Mouse (Mus musculus): Measurements from ENCODE around the gene Cacna2d3.
A peak's percentile ranks its signal among the peaks of the same experiment; 100 is the strongest.

Gene Cacna2d3

DNA sequence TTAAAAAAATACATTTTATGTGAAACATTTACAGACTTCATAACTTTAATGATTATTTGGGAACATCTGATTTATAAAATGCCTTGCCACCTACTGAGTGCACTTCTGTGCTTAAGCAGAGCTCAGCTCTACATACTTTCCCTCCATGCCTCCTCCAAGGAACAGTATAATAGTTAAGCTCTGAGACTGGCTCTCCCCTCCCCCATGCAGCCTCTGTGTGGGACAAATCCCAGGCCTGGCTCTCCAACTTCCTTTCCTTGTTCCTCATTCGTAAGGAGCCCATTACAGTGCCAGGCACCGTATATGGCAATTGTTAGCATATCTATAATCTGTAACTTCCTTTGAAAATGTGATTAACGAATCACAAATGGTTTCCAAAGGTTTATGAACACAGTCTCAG is 644.2 kb downstream of the Cacna2d3 start:
- DNase-seq (ENCODE audit: low spot score in 2 of 2), result no peak

DNA sequence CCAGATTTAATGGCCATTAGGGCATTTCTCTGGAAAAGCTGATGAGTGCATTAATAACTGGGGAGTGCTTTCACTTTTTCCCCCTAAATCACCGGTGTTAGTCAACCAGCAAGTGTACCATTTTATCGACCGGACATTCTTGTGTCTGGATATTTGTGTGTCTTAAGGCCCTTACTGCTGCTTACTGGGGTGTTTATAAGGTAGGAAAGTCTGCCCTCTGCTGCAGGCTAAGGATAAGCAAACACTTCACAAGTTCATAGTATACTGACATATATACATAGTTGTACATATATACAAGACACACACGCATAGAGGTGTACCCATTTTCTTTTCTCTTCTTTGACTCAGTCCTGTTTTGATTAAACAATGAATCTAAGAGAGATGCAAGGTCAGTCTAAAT is 647.9 kb downstream of the Cacna2d3 start:
- no peak for DNase-seq (ENCODE audit: low spot score in 2 of 2)

- DNase-seq (ENCODE audit: low spot score in 2 of 2), result no peak
Observed at GRCm38 (mm10) chr14:29062676-29063075, 659.0 kb downstream of the Cacna2d3 start.

DNA sequence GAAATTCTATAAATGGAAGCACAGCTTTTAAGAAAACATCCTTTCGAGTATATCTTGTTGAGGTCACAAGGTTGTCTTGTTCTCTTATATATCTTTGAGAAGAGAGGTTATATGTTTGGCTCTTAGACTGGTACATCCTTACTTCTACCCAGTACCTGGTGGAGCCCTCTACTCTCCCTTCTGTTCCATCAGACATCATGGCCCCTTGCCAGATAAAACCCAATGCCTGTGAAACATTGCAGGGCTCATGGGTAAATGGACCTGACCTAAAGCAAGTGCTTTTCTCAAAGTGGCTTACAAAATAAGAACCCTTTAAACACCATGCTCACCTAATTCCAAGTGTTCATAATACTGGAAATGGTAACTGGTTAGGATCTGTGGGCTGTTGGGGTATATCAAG is 660.2 kb downstream of the Cacna2d3 start:
- DNase-seq (ENCODE audit: low spot score in 2 of 2), result no peak

DNA sequence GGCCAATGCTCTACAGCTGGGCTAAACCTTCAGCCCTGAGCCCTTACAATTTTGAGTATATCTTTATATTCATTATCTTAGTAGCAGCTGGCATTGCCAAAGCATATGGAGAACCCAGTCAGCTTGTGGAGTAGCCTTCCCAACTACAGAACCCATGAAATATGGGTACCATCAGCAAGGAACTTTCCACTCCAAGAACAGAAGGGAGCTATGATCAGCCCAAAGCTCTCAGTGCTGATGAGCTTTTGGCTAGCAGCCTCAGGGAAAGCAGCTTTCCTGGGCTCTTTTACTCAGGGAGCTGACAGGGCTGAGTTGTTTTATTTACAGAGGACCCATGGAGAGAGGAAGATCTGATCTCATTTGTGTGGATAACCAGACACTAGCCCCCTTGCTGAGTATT is 661.0 kb downstream of the Cacna2d3 start:
- DNase-seq (ENCODE audit: low spot score in 2 of 2), result no peak

DNA sequence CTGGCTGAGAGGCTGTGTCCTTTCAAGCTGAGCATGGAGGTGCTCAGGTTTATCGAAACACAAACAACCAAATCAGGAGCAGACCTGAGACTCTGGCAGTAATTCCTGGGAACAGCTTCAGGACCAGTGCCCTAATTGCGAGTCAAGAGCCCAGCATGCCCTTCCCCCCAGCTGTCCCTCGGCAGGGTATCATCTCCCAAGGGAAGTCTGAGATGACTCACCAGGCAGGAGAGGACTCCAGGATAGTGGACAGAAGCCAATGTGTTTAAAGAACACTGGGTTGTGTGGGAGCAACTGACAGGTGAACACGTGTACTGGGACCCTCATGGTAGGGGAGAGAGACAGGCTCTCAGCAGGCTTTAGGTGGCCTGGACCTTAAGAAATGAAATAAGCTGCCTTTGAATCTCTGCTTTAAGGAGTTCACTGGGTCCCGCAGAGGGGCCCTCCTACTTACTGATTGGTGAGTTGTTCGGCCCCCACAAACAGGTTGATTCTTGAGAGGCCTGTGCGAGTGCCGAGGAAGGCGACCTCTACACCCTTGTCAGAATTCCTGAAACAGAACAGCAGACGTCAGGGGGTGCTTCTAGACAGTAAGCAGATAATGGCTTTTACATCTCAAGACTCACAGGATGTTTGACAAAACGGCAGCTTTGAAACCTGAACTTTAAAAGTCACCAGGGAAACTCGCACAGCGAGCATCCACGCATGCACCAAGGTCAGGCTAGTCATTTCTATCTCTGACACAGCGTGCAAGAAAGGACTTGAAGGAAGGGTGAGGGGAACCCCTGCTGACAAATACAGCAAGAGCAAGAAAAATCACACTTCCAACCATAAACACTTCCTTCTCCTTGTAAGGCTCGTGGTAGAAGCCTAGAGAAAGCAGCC is 669.5 kb downstream of the Cacna2d3 start:
- no peak for DNase-seq (ENCODE audit: low spot score in 2 of 2)

- no peak for DNase-seq (ENCODE audit: low spot score in 2 of 2)
Observed at GRCm38 (mm10) chr14:29042355-29042754, 679.3 kb downstream of the Cacna2d3 start.

DNA sequence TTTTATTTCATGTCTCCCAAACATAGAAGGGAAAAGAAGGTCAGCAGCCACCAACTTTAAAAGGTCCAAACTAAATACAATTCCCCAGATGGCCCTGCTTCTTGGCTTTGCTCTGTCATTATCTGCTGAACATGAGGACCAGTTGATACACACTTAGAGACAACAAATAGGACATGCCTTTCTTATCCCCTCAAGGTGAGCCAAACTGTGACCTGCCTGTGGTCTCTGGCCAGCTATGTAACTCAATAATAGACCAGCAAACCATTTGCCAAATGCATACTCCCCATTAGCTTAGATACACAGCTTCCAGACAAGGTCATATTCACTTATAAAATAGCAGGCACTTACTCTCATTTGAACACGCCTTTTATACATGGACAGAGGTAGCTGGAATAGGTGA is 680.2 kb downstream of the Cacna2d3 start:
- DNase-seq (ENCODE audit: low spot score in 2 of 2), result no peak

DNA sequence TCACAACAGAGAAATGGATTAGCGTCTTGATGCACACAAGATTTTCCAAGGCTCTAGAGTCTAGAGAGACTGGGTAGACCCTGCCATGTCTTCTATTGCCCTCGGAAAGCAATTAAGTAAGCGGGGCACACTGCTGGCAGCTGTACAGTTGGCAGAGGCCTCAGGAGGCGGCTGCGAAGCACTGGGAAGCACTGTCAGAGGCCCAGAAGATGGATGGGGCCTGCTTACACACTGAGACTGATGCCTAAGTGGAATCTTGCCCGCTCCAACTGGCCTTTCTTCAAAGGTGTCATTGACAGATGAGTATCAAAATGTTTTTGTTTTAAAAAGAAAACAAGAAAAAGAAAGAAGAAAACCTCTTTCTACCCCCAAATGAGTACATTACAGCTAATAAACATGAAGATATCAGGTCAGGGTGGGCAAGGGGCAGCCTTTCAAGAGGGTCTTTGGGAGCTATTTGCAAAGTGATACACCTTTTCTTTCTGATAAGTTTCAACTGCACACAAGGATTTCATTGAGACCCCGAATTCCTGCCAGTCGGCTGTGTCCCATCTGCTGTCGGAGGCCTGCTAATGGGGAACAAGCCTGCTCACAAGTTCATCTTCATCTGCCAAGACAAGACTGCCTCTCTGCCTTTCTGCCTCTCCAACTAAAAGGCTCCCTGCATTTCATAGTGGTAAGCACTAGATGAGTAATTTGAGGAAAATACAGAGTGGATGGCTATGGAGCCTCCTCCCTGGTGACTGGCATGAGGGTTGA is 680.9 kb downstream of the Cacna2d3 start:
- peak in 1 of 2 experiments; percentile 17 for DNase-seq (ENCODE audit: low spot score in 2 of 2)

DNA sequence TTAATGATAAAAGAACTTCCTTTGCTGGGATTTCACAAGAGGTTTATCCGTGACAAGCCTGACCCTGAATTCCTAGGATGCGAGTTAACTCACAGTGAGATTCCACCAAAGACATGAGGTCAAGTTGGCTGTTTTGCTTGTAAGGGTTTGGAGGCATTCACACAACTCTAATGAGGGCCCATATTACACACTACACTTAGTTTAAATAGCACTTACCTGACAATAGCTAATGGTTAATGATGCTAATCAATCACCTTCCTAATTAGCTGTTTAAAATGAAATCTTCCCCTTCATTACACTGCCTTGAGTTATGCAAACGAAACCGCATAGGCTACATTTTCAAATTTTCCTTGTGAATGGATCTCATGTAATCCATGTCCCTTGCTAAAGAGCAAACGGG is 683.4 kb downstream of the Cacna2d3 start:
- DNase-seq (ENCODE audit: low spot score in 2 of 2), result no peak

DNA sequence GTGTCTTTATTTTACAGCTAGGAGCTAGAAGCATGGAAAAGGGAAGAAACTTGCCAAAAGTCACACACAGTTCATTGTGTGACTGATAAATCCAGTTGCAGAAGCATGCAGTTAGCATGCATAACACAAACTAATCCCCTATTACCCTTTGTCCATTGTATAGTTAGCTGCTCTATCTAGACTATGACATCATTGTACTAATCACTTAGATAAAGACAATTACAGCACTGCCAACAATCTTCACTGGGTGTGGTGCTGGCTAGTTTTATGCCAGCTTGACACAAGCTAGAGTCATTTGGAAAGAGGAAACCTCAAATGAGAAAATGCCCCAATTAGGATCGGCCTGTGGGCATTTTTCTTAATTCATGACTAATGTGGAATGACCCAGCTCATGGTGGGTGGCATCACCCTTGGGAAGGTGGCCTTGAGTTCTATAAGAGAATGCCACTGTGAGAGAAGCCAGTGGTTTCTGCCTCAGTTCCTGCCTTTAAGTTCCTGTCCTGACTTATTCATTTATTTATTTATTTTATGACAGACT is 689.7 kb downstream of the Cacna2d3 start:
- no peak for DNase-seq (ENCODE audit: low spot score in 2 of 2)

DNA sequence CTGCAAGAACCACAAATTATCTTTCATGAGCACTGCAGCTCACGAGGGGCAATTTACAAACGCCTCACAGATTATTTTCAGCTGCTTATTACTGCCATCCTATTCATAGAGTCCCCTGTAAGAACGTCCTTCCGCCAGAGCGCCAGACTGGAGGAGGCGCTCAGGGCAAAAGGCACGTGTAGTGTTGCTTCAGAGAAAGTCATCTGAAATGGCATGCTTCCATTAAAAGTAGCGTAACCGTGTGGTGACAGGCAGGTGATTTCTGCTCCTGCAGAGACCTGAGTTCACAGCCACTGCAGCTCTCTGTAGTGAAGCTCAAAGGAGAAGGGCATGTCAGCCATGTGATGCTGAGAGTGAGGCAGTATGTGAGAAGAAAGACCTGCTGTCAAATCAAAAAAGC is 691.1 kb downstream of the Cacna2d3 start:
- peak in 1 of 2 experiments; percentile 13 for DNase-seq (ENCODE audit: low spot score in 2 of 2)

DNA sequence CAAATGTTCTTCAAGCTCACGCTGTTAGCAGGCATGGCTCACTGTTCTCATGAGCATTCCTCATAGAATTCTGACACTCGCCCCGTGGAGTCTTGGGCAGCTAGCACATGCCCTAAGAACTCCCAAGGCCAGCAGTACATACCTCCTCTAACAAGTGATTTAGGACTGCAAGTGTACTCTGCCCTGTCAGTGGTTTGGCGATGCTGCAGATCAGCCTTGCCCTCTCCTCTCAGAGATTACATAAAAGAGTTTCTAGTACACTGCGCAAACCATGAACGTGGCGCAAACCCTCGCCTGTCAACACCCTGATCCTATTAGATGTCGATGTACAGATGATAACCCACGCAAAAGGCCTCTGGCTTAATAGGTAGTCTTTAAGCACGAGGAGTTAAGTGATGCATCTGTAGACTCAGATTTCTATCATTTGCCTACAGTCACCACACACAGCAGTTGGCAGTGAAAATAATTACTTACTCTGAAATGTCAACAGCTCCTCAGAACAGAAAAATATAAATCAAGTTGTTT is 691.7 kb downstream of the Cacna2d3 start:
- no peak for DNase-seq (ENCODE audit: low spot score in 2 of 2)

DNA sequence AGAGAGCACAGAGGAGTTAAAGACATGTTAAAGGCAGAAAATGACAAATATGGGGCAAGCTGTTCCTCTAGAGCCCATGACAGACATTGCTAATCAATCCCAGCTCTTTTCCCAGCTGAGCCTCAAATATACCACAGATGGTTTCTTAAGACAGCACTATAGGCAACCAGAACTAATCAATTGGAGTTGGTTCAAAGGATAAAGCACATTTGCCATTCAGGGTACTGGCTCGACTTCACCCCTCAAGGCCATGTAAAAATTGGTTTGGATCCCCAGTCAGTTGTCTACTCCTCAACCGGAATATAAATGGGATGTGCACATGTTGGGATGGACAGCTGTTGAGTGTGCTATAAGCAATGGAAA is 692.6 kb downstream of the Cacna2d3 start:
- DNase-seq (ENCODE audit: low spot score in 2 of 2), result no peak

GRCm38 (mm10) chr14:29028391-29029106 is 693.1 kb downstream of the Cacna2d3 start:
- no peak for DNase-seq (ENCODE audit: low spot score in 2 of 2)

DNA sequence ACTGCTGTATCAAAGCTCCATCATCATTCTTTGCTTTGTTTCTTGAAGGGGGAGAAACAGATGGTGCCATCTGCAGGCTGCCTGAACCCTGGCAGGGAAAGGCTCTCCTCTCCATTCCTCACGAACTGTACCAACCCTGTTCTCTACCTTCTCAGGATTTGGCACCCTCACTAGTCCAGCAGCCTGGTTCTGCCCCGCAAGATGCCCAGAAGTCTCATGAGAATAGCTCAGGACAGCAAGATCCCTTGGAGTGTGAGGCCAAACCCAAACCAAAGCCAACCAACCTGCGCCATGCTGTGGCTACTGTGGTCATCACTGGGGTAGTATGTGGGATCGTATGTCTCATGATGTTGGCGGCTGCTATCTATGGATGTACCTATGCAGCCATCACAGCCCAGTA is 694.4 kb downstream of the Cacna2d3 start:
- DNase-seq (ENCODE audit: low spot score in 2 of 2), result no peak

GRCm38 (mm10) chr14:29025335-29025734 is 696.3 kb downstream of the Cacna2d3 start:
- no peak for DNase-seq (ENCODE audit: low spot score in 2 of 2)

- no peak for DNase-seq (ENCODE audit: low spot score in 2 of 2)
Observed at GRCm38 (mm10) chr14:29023246-29023645, 698.4 kb downstream of the Cacna2d3 start.

DNA sequence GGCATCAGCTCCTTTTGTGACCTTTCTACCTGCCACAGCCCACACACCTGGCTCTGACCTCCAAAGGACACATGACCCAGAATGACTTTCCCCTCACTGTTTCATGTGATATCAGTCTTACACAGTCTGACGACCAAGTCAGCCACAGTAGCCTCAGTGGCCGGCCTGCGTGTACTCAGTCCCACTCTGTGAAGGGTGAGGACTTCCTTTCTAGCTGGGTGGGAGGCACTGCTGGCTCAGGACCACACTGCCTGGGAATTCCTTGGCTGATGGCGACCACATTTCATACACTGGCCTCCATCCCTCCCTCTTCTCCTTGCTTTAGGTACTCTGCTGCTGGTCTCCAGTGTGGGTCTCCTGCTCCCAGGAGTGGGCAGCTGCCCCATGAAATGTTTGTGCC is 700.4 kb downstream of the Cacna2d3 start:
- DNase-seq (ENCODE audit: low spot score in 2 of 2), result no peak

GRCm38 (mm10) chr14:29018316-29019000 is 703.2 kb downstream of the Cacna2d3 start:
- no peak for DNase-seq (ENCODE audit: low spot score in 2 of 2)

DNA sequence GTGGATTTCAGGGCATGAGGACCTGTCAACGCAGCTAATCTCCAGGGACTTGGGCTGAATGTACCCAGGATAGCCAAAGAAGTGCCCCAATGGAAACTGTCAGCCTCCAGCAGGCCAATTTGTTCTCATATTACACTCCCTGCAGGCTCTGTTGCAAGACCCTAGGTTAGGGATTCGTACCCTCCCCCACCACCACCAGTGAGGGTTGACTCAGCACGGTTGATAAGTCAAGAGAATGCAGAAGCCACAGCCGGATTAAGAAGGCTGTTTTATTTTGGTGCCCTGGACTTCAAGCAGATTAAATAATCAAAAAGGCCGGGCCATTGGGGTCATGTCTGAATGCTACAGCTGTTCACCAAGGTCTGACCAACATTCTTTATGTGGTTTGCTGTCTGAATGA is 703.8 kb downstream of the Cacna2d3 start, which contains the start of gene Lrtm1:
Gene Lrtm1 (plus strand): TSS at position 326 of the 400 bp plus-strand sequence.
- DNase-seq (ENCODE audit: low spot score in 2 of 2), result no peak

All from frontal cortex, postnatal 36 days (tissue).